Mouse (Mus musculus): Measurements from ENCODE around the gene Olfr116. TPM values are rescaled to one million over a fixed set of nuclear protein-coding genes. Genes with fewer than 3 reads are reported as not detected.

Olfr116 gene
- not detected in 2 replicates for polyA plus RNA-seq (2012; rRNA removed)

DNA sequence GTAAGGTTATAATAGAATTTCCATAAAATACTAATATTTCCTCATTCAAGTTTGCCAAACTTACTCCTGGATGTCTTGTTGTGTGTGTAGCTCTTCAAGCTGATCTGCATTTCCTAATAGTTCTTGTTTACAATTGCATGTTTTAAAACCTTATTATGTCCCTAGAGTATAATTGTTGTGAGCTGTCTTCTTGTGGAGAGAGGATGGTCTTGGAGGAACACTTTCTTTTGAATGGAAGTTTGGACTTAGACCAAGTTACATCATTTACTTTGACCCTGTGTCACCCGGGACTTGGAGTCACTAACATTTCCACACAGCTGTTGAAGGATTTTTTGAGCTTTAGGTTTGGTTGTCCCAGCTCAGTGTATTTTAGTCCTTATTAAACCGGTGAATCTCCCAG lies at the start of gene Olfr116, which contains the start of gene Olfr115:
Gene Olfr116, minus strand, starts transcription at position 191 of the 400 bp plus-strand sequence.
Gene Olfr115, minus strand, starts transcription at position 101 of the 400 bp plus-strand sequence.
- Histone ChIP-seq H3K27me3 (ENCODE audit: control insufficient read depth, insufficient read depth, low read length) (no peaks in the 10 kb centered on the region), H3K4me1 (ENCODE audit: control insufficient read depth, insufficient read depth, low read length) (no peaks in the 10 kb centered on the region), H3K4me3 (replicated peaks; ENCODE audit: insufficient read depth, low read depth, low read length) (no peak within 1 kb of the TSS), H3K27ac (ENCODE audit: insufficient read depth, low read length) (no peak within 1 kb of the TSS)
- no peak for DNase-seq
- TF ChIP-seq POLR2A (IDR thresholded peaks at IDR 0.05; ENCODE audit: borderline replicate concordance, insufficient read depth, low read length) (no peak), CTCF (IDR thresholded peaks at IDR 0.05; ENCODE audit: borderline replicate concordance, insufficient read depth, low read depth, low read length) (no peak)
- WGBS, result 61% methylated on average over 2 of the region's 2 CpGs

DNA sequence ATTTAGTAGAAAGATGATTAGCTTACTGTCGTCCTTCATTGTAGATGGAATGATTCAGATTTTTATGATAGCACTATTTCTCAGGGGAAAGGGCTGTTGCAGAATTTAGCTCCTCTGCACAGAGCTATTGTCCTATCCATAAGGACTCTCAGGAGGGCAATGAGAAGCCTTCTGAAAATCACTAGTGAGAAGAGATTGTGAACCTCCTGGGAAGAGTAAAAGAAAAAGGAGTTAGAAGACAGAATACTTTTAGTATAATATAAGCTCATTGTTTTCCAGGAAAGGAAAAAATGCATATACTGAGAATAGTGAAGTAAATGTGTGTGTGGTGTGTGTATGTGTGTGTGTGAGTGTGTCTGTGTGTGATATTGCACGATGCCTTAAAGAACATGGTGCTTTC lies 39.7 kb upstream of the Olfr116 start, which contains the start of gene Olfr118:
Gene Olfr118, plus strand, starts transcription at position 301 of the 400 bp plus-strand sequence.
- TF ChIP-seq CTCF (IDR thresholded peaks at IDR 0.05; ENCODE audit: borderline replicate concordance, insufficient read depth, low read depth, low read length) (no peak), POLR2A (IDR thresholded peaks at IDR 0.05; ENCODE audit: borderline replicate concordance, insufficient read depth, low read length) (no peak)
- Histone ChIP-seq H3K4me3 (replicated peaks; ENCODE audit: insufficient read depth, low read depth, low read length) (no peak within 1 kb of the TSS), H3K27ac (ENCODE audit: insufficient read depth, low read length) (no peak within 1 kb of the TSS), H3K4me1 (ENCODE audit: control insufficient read depth, insufficient read depth, low read length) (no peaks in the 10 kb centered on the region), H3K27me3 (ENCODE audit: control insufficient read depth, insufficient read depth, low read length) (no peaks in the 10 kb centered on the region)
- no peak for DNase-seq
- WGBS, result 59% methylated on average over 2 of the region's 2 CpGs

DNA sequence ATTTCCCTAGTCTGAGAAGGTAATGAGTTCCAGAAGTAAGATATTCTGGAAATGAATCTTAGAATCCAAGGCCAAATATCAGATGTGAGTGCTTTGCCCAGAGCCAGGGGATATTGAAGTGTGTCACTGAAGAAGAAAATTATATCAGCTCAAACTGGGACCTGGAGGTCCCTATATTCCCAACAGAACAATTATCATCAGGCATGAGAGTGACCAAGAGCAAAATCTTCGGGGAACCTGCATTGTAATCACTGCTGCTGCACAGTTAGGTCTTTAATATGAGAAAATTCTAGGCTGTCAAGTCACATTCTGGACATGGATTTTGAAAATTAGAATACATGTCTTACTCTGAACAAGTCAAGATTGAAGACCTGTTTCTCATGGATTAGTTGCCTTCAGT lies 36.7 kb upstream of the Olfr116 start, which contains the start of gene Olfr117:
Gene Olfr117, minus strand, starts transcription at position 101 of the 400 bp plus-strand sequence.
- Histone ChIP-seq H3K27me3 (ENCODE audit: control insufficient read depth, insufficient read depth, low read length) (no peaks in the 10 kb centered on the region), H3K4me3 (replicated peaks; ENCODE audit: insufficient read depth, low read depth, low read length) (no peak within 1 kb of the TSS), H3K27ac (ENCODE audit: insufficient read depth, low read length) (no peak within 1 kb of the TSS), H3K4me1 (ENCODE audit: control insufficient read depth, insufficient read depth, low read length) (no peaks in the 10 kb centered on the region)
- DNase-seq, result no peak
- WGBS, result 48% methylated on average over 1 of the region's 1 CpGs
- no peak for TF ChIP-seq POLR2A (IDR thresholded peaks at IDR 0.05; ENCODE audit: borderline replicate concordance, insufficient read depth, low read length)
- no peak for TF ChIP-seq CTCF (IDR thresholded peaks at IDR 0.05; ENCODE audit: borderline replicate concordance, insufficient read depth, low read depth, low read length)

DNA sequence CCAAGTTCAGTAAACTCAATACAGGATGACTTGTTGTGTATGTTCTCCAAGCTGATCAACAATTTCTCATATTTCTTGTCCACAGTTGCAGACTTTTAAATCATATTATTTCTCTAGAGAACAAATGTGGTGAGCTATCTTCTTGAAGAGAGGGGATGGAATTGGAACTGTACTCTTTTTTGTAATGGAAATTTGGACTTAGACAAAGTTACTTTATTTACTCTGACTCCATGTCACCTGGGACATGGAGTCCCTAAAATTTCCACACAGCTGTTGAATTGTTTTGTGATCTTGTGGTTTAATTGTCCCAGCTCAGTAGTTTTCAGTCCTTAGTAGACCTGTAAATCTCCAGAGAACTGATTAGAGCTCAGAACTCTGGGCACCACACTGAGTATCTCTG lies 34.4 kb downstream of the Olfr116 start, which contains the start of gene Olfr114:
Gene Olfr114, minus strand, starts transcription at position 101 of the 400 bp plus-strand sequence.
- TF ChIP-seq POLR2A (IDR thresholded peaks at IDR 0.05; ENCODE audit: borderline replicate concordance, insufficient read depth, low read length) (no peak), CTCF (IDR thresholded peaks at IDR 0.05; ENCODE audit: borderline replicate concordance, insufficient read depth, low read depth, low read length) (no peak)
- no peak for DNase-seq
- Histone ChIP-seq H3K4me3 (replicated peaks; ENCODE audit: insufficient read depth, low read depth, low read length) (no peak within 1 kb of the TSS), H3K27me3 (ENCODE audit: control insufficient read depth, insufficient read depth, low read length) (no peaks in the 10 kb centered on the region; the same call in 1 of the 2 replicates), H3K27ac (ENCODE audit: insufficient read depth, low read length) (no peak within 1 kb of the TSS), H3K4me1 (ENCODE audit: control insufficient read depth, insufficient read depth, low read length) (no peaks in the 10 kb centered on the region)

DNA sequence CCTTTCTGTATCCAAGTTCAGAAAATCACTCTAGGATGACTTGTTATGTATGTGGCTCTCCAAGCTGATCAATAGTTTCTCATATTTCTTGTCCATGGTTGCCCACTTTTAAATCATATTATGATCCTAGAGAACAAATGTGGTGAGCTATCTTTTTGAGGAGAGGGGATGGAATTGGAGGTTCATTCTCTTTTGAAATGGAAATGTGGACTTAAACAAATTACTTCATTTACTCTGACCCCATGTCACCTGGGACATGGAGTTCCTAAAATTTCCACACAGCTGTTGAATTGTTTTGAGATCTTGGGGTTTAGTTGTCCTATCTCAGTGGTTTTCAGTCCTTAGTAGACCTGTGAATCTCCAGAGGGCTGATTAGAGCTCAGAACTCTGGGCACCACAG lies 49.4 kb downstream of the Olfr116 start, which contains the start of gene Olfr113:
Gene Olfr113, minus strand, starts transcription at position 101 of the 400 bp plus-strand sequence.
- Histone ChIP-seq H3K27ac (ENCODE audit: insufficient read depth, low read length) (no peak within 1 kb of the TSS), H3K27me3 (ENCODE audit: control insufficient read depth, insufficient read depth, low read length) (no peaks in the 10 kb centered on the region), H3K4me1 (ENCODE audit: control insufficient read depth, insufficient read depth, low read length) (no peaks in the 10 kb centered on the region), H3K4me3 (replicated peaks; ENCODE audit: insufficient read depth, low read depth, low read length) (no peak within 1 kb of the TSS)
- TF ChIP-seq CTCF (IDR thresholded peaks at IDR 0.05; ENCODE audit: borderline replicate concordance, insufficient read depth, low read depth, low read length), result no peak
- TF ChIP-seq POLR2A (IDR thresholded peaks at IDR 0.05; ENCODE audit: borderline replicate concordance, insufficient read depth, low read length), result no peak
- DNase-seq, result no peak

Other genes starting within 250 kb of the Olfr116 start
- gene Olfr105-ps, start 248.2 kb downstream of the Olfr116 start, polyA plus RNA-seq (2012; rRNA removed), result not detected in 2 replicates
- not detected in 2 replicates for gene Olfr106-ps, start 236.8 kb downstream of the Olfr116 start, polyA plus RNA-seq (2012; rRNA removed)
- gene Olfr107, start 228.0 kb downstream of the Olfr116 start, polyA plus RNA-seq (2012; rRNA removed), result not detected in 2 replicates
- not detected in 2 replicates for gene Olfr108, start 181.7 kb downstream of the Olfr116 start, polyA plus RNA-seq (2012; rRNA removed)
- gene Olfr109, start 168.3 kb downstream of the Olfr116 start, polyA plus RNA-seq (2012; rRNA removed), result not detected in 2 replicates
- not detected in 2 replicates for gene H2-M2, start 143.6 kb downstream of the Olfr116 start, polyA plus RNA-seq (2012; rRNA removed)
- gene Olfr110, start 134.7 kb downstream of the Olfr116 start, polyA plus RNA-seq (2012; rRNA removed), result not detected in 2 replicates
- 0.10 TPM in 1 of 2 replicates, not detected in the other for gene Olfr111, start 119.2 kb downstream of the Olfr116 start, polyA plus RNA-seq (2012; rRNA removed)
- not detected in 2 replicates for gene Olfr112, start 57.7 kb downstream of the Olfr116 start, polyA plus RNA-seq (2012; rRNA removed)
- gene Olfr113, start 49.5 kb downstream of the Olfr116 start, polyA plus RNA-seq (2012; rRNA removed), result not detected in 2 replicates
- gene Olfr114, start 34.5 kb downstream of the Olfr116 start, polyA plus RNA-seq (2012; rRNA removed), result not detected in 2 replicates
- gene Olfr115, start 90 bp downstream of the Olfr116 start, polyA plus RNA-seq (2012; rRNA removed), result not detected in 2 replicates
- not detected in 2 replicates for gene Olfr117, start 36.6 kb upstream of the Olfr116 start, polyA plus RNA-seq (2012; rRNA removed)
- gene Olfr118, start 39.8 kb upstream of the Olfr116 start, polyA plus RNA-seq (2012; rRNA removed), result not detected in 2 replicates
- not detected in 2 replicates for gene Olfr119, start 69.4 kb upstream of the Olfr116 start, polyA plus RNA-seq (2012; rRNA removed)
- gene Olfr120, start 94.6 kb upstream of the Olfr116 start, polyA plus RNA-seq (2012; rRNA removed), result not detected in 2 replicates
- gene Olfr121, start 121.7 kb upstream of the Olfr116 start, polyA plus RNA-seq (2012; rRNA removed), result not detected in 2 replicates
- not detected in 2 replicates for gene Olfr122, start 141.4 kb upstream of the Olfr116 start, polyA plus RNA-seq (2012; rRNA removed)
- gene Olfr123, start 166.3 kb upstream of the Olfr116 start, polyA plus RNA-seq (2012; rRNA removed), result not detected in 2 replicates
- not detected in 2 replicates for gene Olfr124, start 172.7 kb upstream of the Olfr116 start, polyA plus RNA-seq (2012; rRNA removed)
- not detected in 2 replicates for gene Olfr125, start 205.8 kb upstream of the Olfr116 start, polyA plus RNA-seq (2012; rRNA removed)
- not detected in 2 replicates for gene Olfr126, start 220.3 kb upstream of the Olfr116 start, polyA plus RNA-seq (2012; rRNA removed)

Data from cerebellum, adult 2 months (tissue).